Mouse (Mus musculus): ENCODE measurements around the gene Ipo13.

- TF ChIP-seq CTCF (IDR thresholded peaks at IDR 0.05; ENCODE audit: low read depth) = no peak
- no peak for TF ChIP-seq EP300 (IDR thresholded peaks at IDR 0.05; ENCODE audit: low read depth)
These were observed 63.9 kb downstream of the Ipo13 start for GRCm38 (mm10) chr4:117850871-117851270.

Data from heart, postnatal 0 days (tissue).